25 mouse cellular contexts compared by ENCODE assay signal in genomic region chr1:165695392-165696014, GRCm38 (mm10). TPM values are rescaled to one million over a fixed set of nuclear protein-coding genes. Genes with fewer than 3 reads are reported as not detected.
DNase-seq lines count a peak whose midpoint lies in the region; ATAC-seq and TF ChIP-seq lines count a peak whose summit lies in the region.
"Had no signal": no experiment of that assay in that cellular context is flagged by ENCODE, and none has a peak within 500 bp of the region (broad histone marks: within the 10 kb centered on the region; RNA-seq: fewer than 3 reads in every experiment).

No protein-coding gene starts in this region.

- H3K4me1 ChIP-seq in heart, embryonic 14.5 days (ENCODE audit: control insufficient read depth in 2 of 2, insufficient read depth in 2 of 2, low read length in 2 of 2) = peaks cover 56 to 90% of the 10 kb centered on the region in 2 experiments
- peaks cover 30% of the 10 kb centered on the region for H3K4me1 ChIP-seq in stomach, embryonic 15.5 days
- H3K4me1 ChIP-seq in stomach, postnatal 0 days (replicated peaks; ENCODE audit: control insufficient read depth, insufficient read depth) = peaks cover 6% of the 10 kb centered on the region

- H3K27ac ChIP-seq in gastrocnemius, adult 2 months = peak overlapping the region; percentile 86
- H3K27ac ChIP-seq in heart, embryonic 14.5 days (replicated peaks in 1 of 2; ENCODE audit: control insufficient read depth in 1 of 2, insufficient read depth in 1 of 2, low read depth in 2 of 2, low read length in 2 of 2) = peak overlapping the region; percentile 23 to 74; a peak in 3 of 4 replicates
- 0 out of 2 replicates have a peak overlapping the region, but pooled peaks have one; percentile 13 for H3K27ac ChIP-seq in stomach, embryonic 15.5 days
- no peak overlapping the region for H3K27ac ChIP-seq in stomach, postnatal 0 days (replicated peaks)
- H3K27ac ChIP-seq: embryonic facial prominence, embryonic 12.5 days; hindbrain, embryonic 14.5 days; liver, embryonic 15.5 days; lung, embryonic 15.5 days; macrophage; midbrain, embryonic 15.5 days had no signal

- intact Hi-C loops in gastrocnemius, adult 2 months (cut with DNase I) = no loop called here
- intact Hi-C loops in heart, postnatal 10 days (cut with DNase I) = no loop called here

- no peaks in the 10 kb centered on the region for H3K27me3 ChIP-seq in heart, embryonic 14.5 days (ENCODE audit: control insufficient read depth, insufficient read depth, low read length)
- no peaks in the 10 kb centered on the region for H3K27me3 ChIP-seq in stomach, embryonic 15.5 days (replicated peaks)
- no peaks in the 10 kb centered on the region for H3K27me3 ChIP-seq in stomach, postnatal 0 days (ENCODE audit: control insufficient read depth, insufficient read depth, low read length)
- H3K27me3 ChIP-seq: embryonic facial prominence, embryonic 12.5 days; lung, embryonic 15.5 days; midbrain, embryonic 15.5 days had no signal

- H3K9me3 ChIP-seq in heart, embryonic 14.5 days (ENCODE audit: control insufficient read depth, low read length) = no peaks in the 10 kb centered on the region
- H3K9me3 ChIP-seq in stomach, embryonic 15.5 days = no peaks in the 10 kb centered on the region
- no peaks in the 10 kb centered on the region for H3K9me3 ChIP-seq in stomach, postnatal 0 days (ENCODE audit: control insufficient read depth, low read length)
- H3K9me3 ChIP-seq: embryonic facial prominence, embryonic 12.5 days; liver, embryonic 15.5 days; lung, embryonic 15.5 days; midbrain, embryonic 15.5 days; neural tube, embryonic 13.5 days had no signal

- no peak overlapping the region for H3K4me2 ChIP-seq in heart, embryonic 14.5 days (ENCODE audit: low read length)
- no peak overlapping the region for H3K4me2 ChIP-seq in stomach, embryonic 15.5 days
- no peak overlapping the region for H3K4me2 ChIP-seq in stomach, postnatal 0 days (replicated peaks; ENCODE audit: low read depth)
- H3K4me2 ChIP-seq: embryonic facial prominence, embryonic 12.5 days; hindbrain, embryonic 14.5 days; liver, embryonic 15.5 days; lung, embryonic 15.5 days; midbrain, embryonic 15.5 days; neural tube, embryonic 13.5 days had no signal

- H3K4me3 ChIP-seq in gastrocnemius, adult 2 months = 0 out of 2 replicates have a peak overlapping the region, but pooled peaks have one; percentile 0
- H3K4me3 ChIP-seq in heart, embryonic 14.5 days (ENCODE audit: control insufficient read depth in 1 of 2, insufficient read depth in 1 of 2, low read depth in 1 of 2, low read length in 2 of 2) = no peak overlapping the region
- H3K4me3 ChIP-seq in stomach, embryonic 15.5 days (replicated peaks) = no peak overlapping the region
- H3K4me3 ChIP-seq in stomach, postnatal 0 days (ENCODE audit: low read depth, low read length) = no peak overlapping the region
- H3K4me3 ChIP-seq: embryonic facial prominence, embryonic 12.5 days; liver, embryonic 15.5 days; lung, embryonic 15.5 days; midbrain, embryonic 15.5 days; neural tube, embryonic 13.5 days had no signal

- ATAC-seq in heart, embryonic 14.5 days (ENCODE audit: insufficient number of reproducible peaks, insufficient read depth, low FRiP score, low read depth) = no peak
- ATAC-seq in stomach, embryonic 15.5 days (ENCODE audit: insufficient read depth, low FRiP score, low read depth) = no peak
- no peak for ATAC-seq in stomach, postnatal 0 days (ENCODE audit: low FRiP score, low TSS enrichment)
- ATAC-seq: activated CD4-positive, CD25-positive, alpha-beta regulatory T cell, adult 4 months; forebrain, postnatal 0 days; midbrain, embryonic 15.5 days had no signal

- TF ChIP-seq CTCF in gastrocnemius, adult 2 months (IDR thresholded peaks at IDR 0.05) = no peak
- TF ChIP-seq CTCF in stomach, postnatal 0 days (IDR thresholded peaks at IDR 0.05; ENCODE audit: low read depth) = no peak

- no peak for TF ChIP-seq EP300 in stomach, postnatal 0 days (optimal IDR thresholded peaks at IDR 0.05)

- peak; percentile 14 for DNase-seq in gastrocnemius, adult 2 months
- no peak for DNase-seq in gastrocnemius, adult 8-10 months (ENCODE audit: low spot score in 2 of 2)
- DNase-seq in heart, postnatal 10 days = no peak
- DNase-seq in kidney, adult 9 months = peak; percentile 49
- DNase-seq in kidney, postnatal 4 days = no peak
- DNase-seq in stomach, postnatal 0 days (ENCODE audit: low spot score) = no peak
- DNase-seq: adrenal gland, adult 8-10 months; cerebellum, adult 18-20 months; cerebellum, postnatal 14 days; forebrain, postnatal 0 days; liver; right cerebral cortex, adult 18-20 months; right cerebral cortex, postnatal 4 days; thymus, adult 18-20 months; thymus, postnatal 36 days had no signal

- no peak overlapping the region for H3K9ac ChIP-seq in heart, embryonic 14.5 days (ENCODE audit: low read length)
- H3K9ac ChIP-seq in stomach, embryonic 15.5 days = no peak overlapping the region
- H3K9ac ChIP-seq in stomach, postnatal 0 days (ENCODE audit: low read length) = no peak overlapping the region
- H3K9ac ChIP-seq: embryonic facial prominence, embryonic 12.5 days; forebrain, postnatal 0 days; hindbrain, embryonic 14.5 days; liver, embryonic 15.5 days; lung, embryonic 15.5 days; midbrain, embryonic 15.5 days; neural tube, embryonic 13.5 days had no signal

- H3K36me3 ChIP-seq in heart, embryonic 14.5 days (ENCODE audit: control insufficient read depth, insufficient read depth, low read length) = peaks cover 51% of the 10 kb centered on the region
- no peaks in the 10 kb centered on the region for H3K36me3 ChIP-seq in stomach, embryonic 15.5 days
- no peaks in the 10 kb centered on the region for H3K36me3 ChIP-seq in stomach, postnatal 0 days (ENCODE audit: control insufficient read depth, insufficient read depth, low read length)
- H3K36me3 ChIP-seq: embryonic facial prominence, embryonic 12.5 days; lung, embryonic 15.5 days; midbrain, embryonic 15.5 days; neural tube, embryonic 13.5 days had no signal

RNA-seq across cellular contexts. Expression of gene Rcsd1, which starts 14.1 kb away (rescaled TPM):
- total RNA-seq in gastrocnemius, adult 2 months (2021) = 10 to 100 TPM; 93.3 to 95.0 TPM
- total RNA-seq in gastrocnemius, adult 8-10 months (2022) = 100 to 1,000 TPM in 3 of 4 experiments, 10 to 100 TPM in 1; 81.2 to 107 (median 103) TPM
- polyA plus RNA-seq in heart, embryonic 14.5 days (2014; fragmentation: Nextera tagmentation; extraction: Ambion mirVana) = 81.2 and 86.3 TPM in 2 replicates
- 100 to 1,000 TPM; 112 to 114 TPM for total RNA-seq in heart, postnatal 10 days (2021)
- 42.4 and 43.1 TPM in 2 replicates for polyA plus RNA-seq in stomach, embryonic 15.5 days (2015; fragmentation: Nextera tagmentation; extraction: Ambion mirVana)
- 16.1 TPM in 2 replicates for polyA plus RNA-seq in stomach, postnatal 0 days (2015; fragmentation: Nextera tagmentation; extraction: Ambion mirVana)

Comparison
In these comparisons a context has a peak if more than half of its experiments do, and no peak if none do; other contexts are left out.
1. DNase-seq: peak in gastrocnemius, adult 2 months (single experiment) and kidney, adult 9 months (single experiment); none in gastrocnemius, adult 8-10 months (0 of 2), heart, postnatal 10 days (0 of 2), kidney, postnatal 4 days (0 of 2) and stomach, postnatal 0 days (single experiment).